Mouse (Mus musculus) heart, postnatal 0 days (tissue): ENCODE results near the gene Il22ra1.

Experiments used
- CTCF ChIP-seq: IDR thresholded peaks from 2 replicates; pipeline ENCODE4 v1.5.1; 2016; ENCODE audit warnings: antibody characterized with exemption, control low read depth, low read depth
- EP300 ChIP-seq: IDR thresholded peaks from 2 replicates; pipeline ENCODE4 v1.6.1; 2016; ENCODE audit warnings: antibody characterized with exemption, low read depth

- TF ChIP-seq EP300: peak; percentile 31; the same call in 1 of the 2 replicates
- TF ChIP-seq CTCF: no peak
These were observed 24.0 kb upstream of the Il22ra1 start for GRCm38 (mm10) chr4:135704016-135704415.
